Mouse (Mus musculus) central nervous system, embryonic 11.5 days (tissue): Measurements from ENCODE around the gene Cldn34b4. TPM values are rescaled to one million over a fixed set of nuclear protein-coding genes. Genes with fewer than 3 reads are reported as not detected.

Source experiments
- polyA plus RNA-seq: library from polyadenylated mRNA; depleted of rRNA; stranded (reverse); fragments of >200 nt; gene quantifications from 2 replicates; pipeline ENCODE4 v1.2.3, GENCODE M21; 2012; rRNA removed

The Cldn34b4 gene
- not detected in 2 replicates for polyA plus RNA-seq

GRCm38 (mm10) chrX:76393050-76393449 lies at the start of gene Cldn34b4:
TSS of gene Cldn34b4 (plus strand) at chrX:76393350.

Other genes starting within 250 kb of the Cldn34b4 start
- gene Cldn34b3, start 129.0 kb upstream of the Cldn34b4 start, polyA plus RNA-seq = not detected in 2 replicates
- gene Cldn34d, start 209.6 kb downstream of the Cldn34b4 start, polyA plus RNA-seq = not detected in 2 replicates